Comparison of ENCODE assay signal across 8 mouse cellular contexts in the genomic region with DNA sequence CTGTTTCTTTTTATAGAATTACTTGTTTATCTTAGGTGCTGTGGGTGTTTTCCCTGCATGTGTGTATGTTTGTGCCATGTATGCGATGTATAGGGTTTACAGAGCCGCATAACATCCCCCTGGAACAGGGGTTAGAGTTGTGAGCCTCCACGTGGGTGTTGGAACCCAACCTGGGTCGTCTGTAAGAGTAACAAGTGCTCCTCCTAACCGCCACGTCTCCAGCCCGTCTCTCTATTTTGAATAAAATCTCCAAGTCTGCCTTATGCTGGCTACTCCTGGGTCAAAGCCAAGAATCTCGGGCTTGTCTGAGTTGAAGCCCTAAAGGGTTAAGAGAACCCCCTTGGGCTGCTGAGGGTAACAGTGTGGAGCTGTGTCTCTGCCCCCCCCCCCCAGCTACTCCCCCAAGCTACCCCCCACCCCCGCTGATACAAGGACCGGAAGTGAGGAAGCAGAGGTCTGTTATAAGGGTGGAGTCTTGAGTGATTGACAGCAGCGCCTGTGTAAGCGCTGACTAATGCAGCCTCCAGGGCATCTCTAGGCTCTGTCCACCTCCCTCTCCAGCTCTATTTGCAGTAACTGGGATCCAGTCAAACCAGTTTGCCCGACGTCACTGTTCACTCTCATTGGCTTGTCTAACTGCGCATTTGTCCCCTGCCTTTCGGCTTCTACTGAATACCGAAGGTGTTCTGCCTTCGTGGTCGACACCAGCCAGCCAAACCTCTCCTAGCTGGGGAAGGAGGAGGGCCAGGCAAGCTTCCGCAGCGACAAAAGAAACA. TPM values are rescaled to one million over a fixed set of nuclear protein-coding genes. Genes with fewer than 3 reads are reported as not detected.
DNase-seq lines count a peak whose midpoint lies in the region; ATAC-seq and TF ChIP-seq lines count a peak whose summit lies in the region.

No protein-coding gene starts in this region.

- peak; percentile 82 for TF ChIP-seq EP300 in ES-Bruce4 (IDR thresholded peaks at IDR 0.05; ENCODE audit: insufficient read depth, low read depth, low read length)
- no peak for TF ChIP-seq EP300 in liver, embryonic 14.5 days (IDR thresholded peaks at IDR 0.05; ENCODE audit: low read depth)

- peak overlapping the region; percentile 44 for H3K4me3 ChIP-seq in ES-Bruce4 (ENCODE audit: low read depth, low read length)
- peak overlapping the region; percentile 23 for H3K4me3 ChIP-seq in embryonic facial prominence, embryonic 11.5 days (ENCODE audit: low read depth, low read length)
- peak overlapping the region; percentile 39 for H3K4me3 ChIP-seq in heart, embryonic 11.5 days (ENCODE audit: low read depth, low read length)
- H3K4me3 ChIP-seq in kidney, embryonic 14.5 days (ENCODE audit: low read length), result peak overlapping the region; percentile 28
- peak overlapping the region; percentile 50 to 70 for H3K4me3 ChIP-seq in liver, embryonic 14.5 days (ENCODE audit: insufficient read depth in 1 of 2, low read depth in 2 of 2, low read length in 2 of 2)

- H3K36me3 ChIP-seq in ES-Bruce4 (ENCODE audit: control insufficient read depth, insufficient read depth, low read length, poor library complexity, severe bottlenecking), result no peaks in the 10 kb centered on the region
- no peaks in the 10 kb centered on the region for H3K36me3 ChIP-seq in embryonic facial prominence, embryonic 11.5 days (replicated peaks; ENCODE audit: control insufficient read depth, insufficient read depth, low read depth, low read length)
- H3K36me3 ChIP-seq in heart, embryonic 11.5 days (ENCODE audit: control insufficient read depth, insufficient read depth, low read length), result no peaks in the 10 kb centered on the region
- H3K36me3 ChIP-seq in kidney, embryonic 14.5 days (ENCODE audit: control insufficient read depth, insufficient read depth, low read length), result no peaks in the 10 kb centered on the region
- H3K36me3 ChIP-seq in liver, embryonic 14.5 days (replicated peaks; ENCODE audit: control insufficient read depth, insufficient read depth, low read depth), result no peaks in the 10 kb centered on the region

- H3K9ac ChIP-seq in ES-Bruce4 (ENCODE audit: low read depth, poor library complexity, severe bottlenecking), result peak overlapping the region; percentile 61
- peak overlapping the region; percentile 47 for H3K9ac ChIP-seq in embryonic facial prominence, embryonic 11.5 days (replicated peaks; ENCODE audit: low read length)
- H3K9ac ChIP-seq in heart, embryonic 11.5 days (ENCODE audit: low read depth, low read length), result peak overlapping the region; percentile 72
- peak overlapping the region; percentile 40 for H3K9ac ChIP-seq in kidney, embryonic 14.5 days (ENCODE audit: low read depth, low read length)
- peak overlapping the region; percentile 64 for H3K9ac ChIP-seq in liver, embryonic 14.5 days (replicated peaks)

- H3K9me3 ChIP-seq in ES-Bruce4 (replicated peaks; ENCODE audit: control insufficient read depth, insufficient read depth, low read length, poor library complexity, severe bottlenecking), result no peaks in the 10 kb centered on the region
- H3K9me3 ChIP-seq in embryonic facial prominence, embryonic 11.5 days (replicated peaks; ENCODE audit: control insufficient read depth, low read length), result no peaks in the 10 kb centered on the region
- no peaks in the 10 kb centered on the region for H3K9me3 ChIP-seq in heart, embryonic 11.5 days (replicated peaks; ENCODE audit: control insufficient read depth, low read length)
- no peaks in the 10 kb centered on the region for H3K9me3 ChIP-seq in kidney, embryonic 14.5 days (ENCODE audit: control insufficient read depth, low read length)
- no peaks in the 10 kb centered on the region for H3K9me3 ChIP-seq in liver, embryonic 14.5 days (ENCODE audit: control insufficient read depth, low read length)

- ATAC-seq in embryonic facial prominence, embryonic 11.5 days (replicated peaks; ENCODE audit: insufficient number of reproducible peaks, low FRiP score, low TSS enrichment, low read depth), result peak; percentile 87
- peak; percentile 85 for ATAC-seq in heart, embryonic 11.5 days (replicated peaks; ENCODE audit: insufficient number of reproducible peaks, low FRiP score, low TSS enrichment)
- peak; percentile 71 for ATAC-seq in kidney, embryonic 14.5 days (ENCODE audit: low FRiP score, low TSS enrichment)
- peak; percentile 81 for ATAC-seq in liver, embryonic 14.5 days (ENCODE audit: insufficient read depth)

- TF ChIP-seq POLR2A in ES-Bruce4 (IDR thresholded peaks at IDR 0.05; ENCODE audit: insufficient read depth, low read length), result peak; percentile 81

- peaks cover 11% of the 10 kb centered on the region for H3K4me1 ChIP-seq in ES-Bruce4 (ENCODE audit: control insufficient read depth, insufficient read depth, low read length)
- H3K4me1 ChIP-seq in embryonic facial prominence, embryonic 11.5 days (ENCODE audit: control insufficient read depth, insufficient read depth, low read length), result peaks cover 10% of the 10 kb centered on the region; the same call in 1 of the 2 replicates
- H3K4me1 ChIP-seq in heart, embryonic 11.5 days (ENCODE audit: control insufficient read depth, insufficient read depth, low read length), result peaks cover 49% of the 10 kb centered on the region
- peaks cover 37% of the 10 kb centered on the region for H3K4me1 ChIP-seq in kidney, embryonic 14.5 days (ENCODE audit: control insufficient read depth, insufficient read depth, low read length)
- H3K4me1 ChIP-seq in liver, embryonic 14.5 days (replicated peaks; ENCODE audit: control insufficient read depth in 2 of 2, insufficient read depth in 2 of 2, low read length in 1 of 2), result peaks cover 33 to 67% of the 10 kb centered on the region in 2 experiments

- DNase-seq in adrenal gland, postnatal 14 days, result peak; percentile 77
- DNase-seq in embryonic facial prominence, embryonic 11.5 days (ENCODE audit: low spot score), result peak; percentile 86
- peak; percentile 63 to 68 (median 64) for DNase-seq in liver, embryonic 14.5 days (ENCODE audit: low read depth in 3 of 3, low spot score in 3 of 3)
- peak; percentile 32 to 46 for DNase-seq in natural killer cell, adult 2 months (ENCODE audit: low spot score in 2 of 2)
- DNase-seq in urinary bladder, postnatal 14 days (ENCODE audit: low spot score), result peak; percentile 88

- no peak for TF ChIP-seq CTCF in ES-Bruce4 (IDR thresholded peaks at IDR 0.05; ENCODE audit: low read depth, low read length)
- TF ChIP-seq CTCF in liver, embryonic 14.5 days (IDR thresholded peaks at IDR 0.05; ENCODE audit: low read depth), result no peak

- H3K4me2 ChIP-seq in embryonic facial prominence, embryonic 11.5 days (ENCODE audit: low read depth, low read length), result peak overlapping the region; percentile 44
- H3K4me2 ChIP-seq in heart, embryonic 11.5 days, result peak overlapping the region; percentile 79
- H3K4me2 ChIP-seq in kidney, embryonic 14.5 days (replicated peaks; ENCODE audit: low read depth, low read length), result peak overlapping the region; percentile 50
- H3K4me2 ChIP-seq in liver, embryonic 14.5 days (ENCODE audit: low read depth), result peak overlapping the region; percentile 76

- 4% methylated on average over 21 of the region's 21 CpGs for WGBS in embryonic facial prominence, embryonic 11.5 days
- 4% methylated on average over 21 of the region's 21 CpGs for WGBS in heart, embryonic 11.5 days (ENCODE audit: insufficient replicate concordance)
- WGBS in kidney, embryonic 14.5 days, result 9% methylated on average over 21 of the region's 21 CpGs
- 2% methylated on average over 21 of the region's 21 CpGs for WGBS in liver, embryonic 14.5 days (ENCODE audit: insufficient replicate concordance)

- peak overlapping the region; percentile 85 for H3K27ac ChIP-seq in ES-Bruce4 (ENCODE audit: insufficient read depth, low read length)
- peak overlapping the region; percentile 66 for H3K27ac ChIP-seq in embryonic facial prominence, embryonic 11.5 days (replicated peaks; ENCODE audit: low read depth, low read length)
- H3K27ac ChIP-seq in heart, embryonic 11.5 days (ENCODE audit: low read depth, low read length), result peak overlapping the region; percentile 90
- H3K27ac ChIP-seq in kidney, embryonic 14.5 days (ENCODE audit: low read depth, low read length), result peak overlapping the region; percentile 76
- peak overlapping the region; percentile 31 for H3K27ac ChIP-seq in liver, embryonic 14.5 days

- no peaks in the 10 kb centered on the region for H3K27me3 ChIP-seq in ES-Bruce4 (ENCODE audit: control insufficient read depth, insufficient read depth, low read length, poor library complexity, severe bottlenecking)
- H3K27me3 ChIP-seq in embryonic facial prominence, embryonic 11.5 days (ENCODE audit: control insufficient read depth, insufficient read depth, low read length), result no peaks in the 10 kb centered on the region
- H3K27me3 ChIP-seq in heart, embryonic 11.5 days (ENCODE audit: control insufficient read depth, insufficient read depth, low read length), result no peaks in the 10 kb centered on the region
- 0 out of 2 replicates have a peak, but pooled peaks cover 2% of the 10 kb centered on the region for H3K27me3 ChIP-seq in kidney, embryonic 14.5 days (ENCODE audit: control insufficient read depth, insufficient read depth, low read length)
- no peaks in the 10 kb centered on the region for H3K27me3 ChIP-seq in liver, embryonic 14.5 days (ENCODE audit: control insufficient read depth, insufficient read depth, low read length)

RNA-seq across cellular contexts. Expression of gene 1700122O11Rik, which starts 36.3 kb away (rescaled TPM):
- polyA plus RNA-seq in ES-Bruce4 (2011; ENCODE audit: insufficient read depth, insufficient read length, low read depth, missing spikeins), result not detected in 2 replicates
- not detected in 2 replicates for total RNA-seq in adrenal gland, postnatal 14 days (2021)
- polyA plus RNA-seq in embryonic facial prominence, embryonic 11.5 days (2014; fragmentation: Nextera tagmentation; extraction: Ambion mirVana), result not detected in 2 replicates
- polyA plus RNA-seq in heart, embryonic 11.5 days (2014; fragmentation: Nextera tagmentation; extraction: Ambion mirVana), result not detected in 2 replicates
- not detected in 2 replicates for polyA plus RNA-seq in kidney, embryonic 14.5 days (2014; fragmentation: Nextera tagmentation; extraction: Ambion mirVana)
- not detected in 2 replicates for polyA plus RNA-seq in liver, embryonic 14.5 days (2012; rRNA removed)
- not detected in 2 replicates for polyA plus RNA-seq in liver, embryonic 14.5 days (2014; fragmentation: Nextera tagmentation; extraction: Ambion mirVana)

Comparison
In these comparisons a context has a peak if more than half of its experiments do, and no peak if none do; other contexts are left out.
1. Peak in every context shown above with its lines: DNase-seq, ATAC-seq, H3K4me3 ChIP-seq and H3K27ac ChIP-seq.
2. H3K27ac ChIP-seq: peak in every context shown above with its lines; median percentile 90 in heart, embryonic 11.5 days; 85 in ES-Bruce4; 76 in kidney, embryonic 14.5 days; 66 in embryonic facial prominence, embryonic 11.5 days; 31 in liver, embryonic 14.5 days.